Mouse (Mus musculus) kidney, adult 2 months (tissue): ENCODE results near the gene Slc5a10.

Source experiments
- CTCF ChIP-seq: fragments of 200-500 bp; conservative IDR thresholded peaks from 2 replicates; pipeline ENCODE4 v1.5.1; 2011; ENCODE audit warnings: low read depth, mild to moderate bottlenecking, control low read depth, low read length, moderate library complexity, mixed read lengths; ENCODE audit not compliant: insufficient read depth, insufficient read length
- POLR2A ChIP-seq: fragments of 200-500 bp; IDR thresholded peaks from one replicate; pipeline ENCODE4 v1.6.1; 2011; ENCODE audit warnings: low read depth, low read length, control low read depth

DNA sequence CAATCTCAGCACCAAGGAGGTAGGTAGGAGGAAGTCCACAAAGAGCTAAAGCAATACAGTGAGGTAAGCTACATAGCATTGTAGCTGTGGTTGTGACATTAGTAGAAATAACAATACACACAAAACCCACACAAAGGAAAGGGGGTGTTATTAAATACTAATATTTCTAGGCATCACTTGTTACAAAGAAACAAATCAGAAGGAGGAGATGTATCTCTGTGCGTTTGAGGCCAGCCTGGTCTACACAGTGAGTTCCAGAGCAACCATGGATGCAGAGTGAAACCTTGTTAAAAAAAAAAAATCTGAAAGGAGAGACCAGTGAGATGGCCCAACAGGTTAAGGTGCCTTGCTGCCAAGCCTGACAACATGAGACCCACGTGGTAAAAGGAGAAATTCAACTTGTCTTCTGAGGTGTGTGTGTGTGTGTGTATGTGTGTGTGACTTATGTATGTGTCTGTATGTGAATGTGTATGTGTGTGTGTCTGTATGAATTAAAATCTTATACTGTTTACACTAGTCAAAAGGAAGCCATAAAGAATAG is 74.1 kb downstream of the Slc5a10 start:
- TF ChIP-seq CTCF: no peak
- no peak for TF ChIP-seq POLR2A
